Mouse (Mus musculus) C3H10T1/2 (cell line): ENCODE data around the gene Olfr1080. TPM values are rescaled to one million over a fixed set of nuclear protein-coding genes. Genes with fewer than 3 reads are reported as not detected.

Experiments used
- polyA plus RNA-seq, 2 experiments: library from polyadenylated mRNA; unstranded; fragments of >200 nt; fragmentation: generic; extraction: Trizol; gene quantifications; one replicate each; pipeline ENCODE4 v1.2.1; 2012; ENCODE audit warnings: missing spikeins in 2 of 2

Gene Olfr1080
- polyA plus RNA-seq = not detected

GRCm38 (mm10) chr2:86558135-86558534 lies at the start of gene Olfr1080:
Gene Olfr1080, minus strand, starts transcription at chr2:86558235.

DNA sequence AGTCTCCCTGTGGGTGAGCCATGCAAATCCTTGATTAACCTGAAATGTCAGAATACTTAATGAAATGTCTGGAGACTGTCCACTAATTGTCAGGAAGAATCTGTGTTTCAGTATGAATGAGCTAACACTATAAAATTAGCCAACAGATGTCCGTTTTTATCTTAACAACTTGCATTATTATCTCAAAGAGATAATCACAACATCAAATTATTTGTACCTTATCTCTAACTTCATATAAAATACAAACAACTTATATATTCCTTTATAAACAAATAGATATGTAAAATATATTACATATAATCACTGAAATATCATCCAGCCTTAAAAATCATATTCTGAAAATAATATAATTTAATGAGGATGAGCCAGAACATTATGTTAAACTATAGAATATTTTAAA lies 40.8 kb upstream of the Olfr1080 start, which contains the start of gene Olfr1082:
Gene Olfr1082 (minus strand): TSS at position 101 of the 400 bp plus-strand sequence.

DNA sequence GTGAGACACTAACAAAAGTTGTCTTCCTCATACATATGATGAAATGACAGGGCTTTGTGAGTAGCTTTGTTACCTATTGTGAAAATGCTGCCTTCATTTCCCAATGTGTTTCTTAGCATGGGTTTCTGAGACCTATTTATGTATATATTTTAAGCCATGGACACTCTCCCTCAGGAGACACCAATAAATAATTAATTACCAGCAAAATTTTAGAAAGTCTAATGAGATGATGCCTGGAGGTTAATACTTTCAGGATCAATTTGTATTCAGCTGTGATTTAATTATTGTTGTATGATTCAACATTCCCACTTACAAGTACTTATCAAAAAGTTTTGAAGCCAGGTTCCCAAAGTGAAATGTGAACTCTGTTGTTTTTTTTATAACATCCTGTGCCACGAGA lies 15.7 kb downstream of the Olfr1080 start, which contains the start of gene Olfr1079:
Gene Olfr1079 (minus strand): TSS at position 101 of the 400 bp plus-strand sequence.

GRCm38 (mm10) chr2:86508161-86508560 lies 49.9 kb downstream of the Olfr1080 start, which contains the start of gene Olfr1076:
Gene Olfr1076, plus strand, starts transcription at chr2:86508461.

Other genes with a start within 250 kb of the Olfr1080 start
- not detected for gene Olfr1053, start 243.0 kb downstream of the Olfr1080 start, polyA plus RNA-seq
- gene Olfr1054, start 222.8 kb downstream of the Olfr1080 start, polyA plus RNA-seq = not detected
- gene Olfr1055, start 208.0 kb downstream of the Olfr1080 start, polyA plus RNA-seq = not detected
- not detected for gene Olfr1056, start 195.8 kb downstream of the Olfr1080 start, polyA plus RNA-seq
- not detected for gene Olfr1057, start 179.8 kb downstream of the Olfr1080 start, polyA plus RNA-seq
- gene Olfr1058, start 169.7 kb downstream of the Olfr1080 start, polyA plus RNA-seq = not detected
- gene Olfr1061, start 144.2 kb downstream of the Olfr1080 start, polyA plus RNA-seq = not detected
- not detected for gene Olfr1062, start 131.5 kb downstream of the Olfr1080 start, polyA plus RNA-seq
- gene Olfr1065, start 107.6 kb downstream of the Olfr1080 start, polyA plus RNA-seq = not detected
- not detected for gene Olfr1066, start 102.0 kb downstream of the Olfr1080 start, polyA plus RNA-seq
- not detected for gene Olfr228, start 70.8 kb downstream of the Olfr1080 start, polyA plus RNA-seq
- gene Olfr1076, start 49.8 kb downstream of the Olfr1080 start, polyA plus RNA-seq = not detected
- gene Olfr1079, start 15.8 kb downstream of the Olfr1080 start, polyA plus RNA-seq = not detected
- not detected for gene Olfr1082, start 40.7 kb upstream of the Olfr1080 start, polyA plus RNA-seq
- gene Olfr1084, start 81.5 kb upstream of the Olfr1080 start, polyA plus RNA-seq = not detected
- not detected for gene Olfr1085, start 103.8 kb upstream of the Olfr1080 start, polyA plus RNA-seq
- gene Olfr1086, start 121.9 kb upstream of the Olfr1080 start, polyA plus RNA-seq = not detected
- gene Olfr1087, start 140.2 kb upstream of the Olfr1080 start, polyA plus RNA-seq = not detected
- not detected for gene Olfr1089, start 175.5 kb upstream of the Olfr1080 start, polyA plus RNA-seq
- not detected for gene Olfr1090, start 200.8 kb upstream of the Olfr1080 start, polyA plus RNA-seq
- not detected for gene Olfr1093, start 224.2 kb upstream of the Olfr1080 start, polyA plus RNA-seq